Mouse (Mus musculus) forebrain, embryonic 10.5 days (tissue): ENCODE measurements around the gene Dgkg. TPM values are rescaled to one million over a fixed set of nuclear protein-coding genes. Genes with fewer than 3 reads are reported as not detected.
A peak's percentile ranks its signal among the peaks of the same experiment; 100 is the strongest.

Experiments
- DNase-seq: peaks from one replicate; pipeline ENCODE4 v3.0.0-alpha.2; 2017; ENCODE audit warnings: low spot score; ENCODE audit errors: extremely low spot score
- H3K27ac ChIP-seq: fragments of 300-500 bp; sonication (generic); 2 replicates; pipeline ENCODE4 v1.5.1; 2016; ENCODE audit warnings: mild to moderate bottlenecking
- H3K27me3 ChIP-seq: fragments of 300-500 bp; sonication (generic); 2 replicates; pipeline ENCODE4 v1.6.1; 2016; ENCODE audit warnings: mild to moderate bottlenecking; ENCODE audit not compliant: poor library complexity, severe bottlenecking
- H3K36me3 ChIP-seq: fragments of 300-500 bp; sonication (generic); replicated peaks from 2 replicates; pipeline ENCODE4 v1.6.1; 2016; ENCODE audit warnings: mild to moderate bottlenecking, moderate library complexity
- H3K4me1 ChIP-seq: fragments of 300-500 bp; sonication (generic); 2 replicates; pipeline ENCODE4 v1.6.1; 2016
- H3K4me3 ChIP-seq: fragments of 300-500 bp; sonication (generic); 2 replicates; pipeline ENCODE4 v1.5.1; 2016; ENCODE audit warnings: mild to moderate bottlenecking, moderate library complexity
- H3K9me3 ChIP-seq: fragments of 300-500 bp; sonication (generic); 2 replicates; pipeline ENCODE4 v1.6.1; 2016; ENCODE audit warnings: mild to moderate bottlenecking, moderate library complexity
- WGBS: fragments of 180-500 bp; shearing (Covaris S2); methylation state at CpG from one replicate; pipeline ENCODE4 v1.1.7; 2016; 5-methylcytosine and 5-hydroxymethylcytosine counted together
- polyA plus RNA-seq: library from polyadenylated mRNA; unstranded; fragments of >200 nt; fragmentation: Nextera tagmentation; extraction: Ambion mirVana; gene quantifications from 2 replicates; pipeline ENCODE4 v1.2.1, GENCODE M21; 2016

Gene Dgkg
- polyA plus RNA-seq, 1 experiment from 2014 or later = 0.15 TPM

DNA sequence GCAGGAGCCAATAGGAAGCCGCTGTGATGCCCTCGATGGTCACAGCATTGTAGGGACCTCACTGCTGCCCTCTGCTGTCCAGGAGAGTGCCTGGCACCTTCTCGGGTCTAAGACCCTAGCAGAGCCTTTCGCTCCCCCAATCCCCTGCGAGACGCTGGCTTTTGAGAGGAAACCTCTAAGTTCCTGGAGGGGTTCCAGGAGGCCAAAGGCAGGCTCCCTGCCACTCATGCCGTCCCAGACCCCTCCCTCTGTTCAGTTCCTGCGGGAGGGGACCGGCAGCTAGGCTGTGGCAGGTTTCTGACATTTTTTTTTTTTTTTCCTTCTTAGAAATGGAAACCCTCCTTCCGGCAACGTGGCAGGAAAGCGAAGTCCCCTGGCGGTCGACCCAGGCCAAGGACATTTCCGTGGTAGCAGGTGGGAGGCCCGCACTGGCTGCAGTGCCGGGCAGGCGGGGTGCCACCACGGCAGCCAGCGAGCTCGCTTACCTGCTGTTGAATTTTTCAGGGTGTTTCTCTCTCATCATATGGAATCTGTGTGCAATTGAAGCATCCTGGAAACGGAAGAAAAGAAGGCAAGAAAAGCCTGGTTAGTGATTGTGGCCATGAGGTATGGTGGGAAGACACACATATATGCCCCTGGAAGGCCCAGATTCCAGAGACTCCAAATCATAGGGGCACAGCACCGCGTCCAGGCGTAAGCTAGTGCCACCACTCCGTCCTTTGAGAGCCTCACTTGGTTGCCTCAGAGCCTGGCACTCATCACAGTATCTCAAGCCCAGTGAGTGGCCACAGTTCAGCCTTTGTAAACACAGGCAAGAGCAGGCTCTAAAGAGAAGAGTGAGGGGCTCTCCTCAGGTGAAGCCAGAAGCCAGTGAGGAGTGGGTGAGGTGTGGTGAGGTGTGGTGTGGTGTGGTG, 108.6 kb downstream of the Dgkg start:
- WGBS = 9% methylated on average over 26 of the region's 26 CpGs
- Histone ChIP-seq H3K4me3 (peak overlapping the region; percentile 56), H3K27ac (peak overlapping the region; percentile 85), H3K27me3 (peaks cover 64% of the 10 kb centered on the region), H3K36me3 (no peaks in the 10 kb centered on the region), H3K4me1 (peaks cover 38% of the 10 kb centered on the region), H3K9me3 (no peaks in the 10 kb centered on the region)
- DNase-seq = peak; percentile 89

DNA sequence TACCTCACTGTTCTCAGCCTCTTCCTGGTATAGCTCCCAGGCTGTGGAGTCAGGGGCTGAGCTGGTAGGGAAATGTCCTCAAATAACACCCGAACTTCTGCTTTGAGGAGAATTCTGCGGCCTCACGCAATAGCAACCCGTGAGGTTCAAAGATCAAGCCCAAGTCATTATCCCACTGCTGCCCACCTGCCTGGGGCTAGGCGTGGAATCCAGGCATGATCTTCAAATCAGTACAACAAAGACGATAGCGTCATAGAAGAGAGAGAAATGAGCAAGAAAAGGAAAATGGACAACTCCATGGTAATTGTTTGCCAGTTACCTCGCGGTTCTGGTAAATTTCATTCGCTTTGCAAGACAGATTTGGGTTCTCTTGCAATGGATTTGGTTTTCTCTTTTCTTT, 109.3 kb downstream of the Dgkg start:
- H3K36me3 ChIP-seq = no peaks in the 10 kb centered on the region
- peaks cover 58% of the 10 kb centered on the region for H3K27me3 ChIP-seq
- peak overlapping the region; percentile 85; the same call in 1 of the 2 replicates for H3K27ac ChIP-seq
- 57% methylated on average over 10 of the region's 10 CpGs for WGBS
- no peak for DNase-seq
- no peaks in the 10 kb centered on the region for H3K9me3 ChIP-seq
- peaks cover 36% of the 10 kb centered on the region for H3K4me1 ChIP-seq
- peak overlapping the region; percentile 56; the same call in 1 of the 2 replicates for H3K4me3 ChIP-seq

DNA sequence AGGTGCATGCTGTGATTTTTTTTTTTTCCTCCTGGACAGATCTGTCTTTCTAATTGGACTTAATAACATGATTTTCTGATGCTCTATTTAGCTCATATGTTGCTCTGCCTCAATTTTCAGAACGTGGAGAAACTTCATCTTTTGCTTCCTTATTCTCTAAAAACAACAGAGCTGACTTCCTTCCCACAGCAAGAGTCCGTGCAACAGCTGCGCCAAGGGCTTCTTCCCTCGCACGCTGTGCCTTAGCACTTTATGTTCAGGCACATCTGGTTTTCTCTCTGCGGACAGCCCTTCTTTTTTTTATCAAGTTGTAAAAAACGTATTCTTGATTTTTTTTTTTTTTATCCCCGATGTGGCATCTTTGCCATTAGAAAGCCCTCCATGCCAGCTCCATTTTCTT, 111.2 kb downstream of the Dgkg start:
- Histone ChIP-seq H3K9me3 (no peaks in the 10 kb centered on the region), H3K27me3 (peaks cover 43% of the 10 kb centered on the region), H3K36me3 (no peaks in the 10 kb centered on the region), H3K4me3 (no peak overlapping the region), H3K27ac (no peak overlapping the region), H3K4me1 (peaks cover 27% of the 10 kb centered on the region)
- whole genome bisulfite sequencing = 83% methylated on average over 8 of the region's 8 CpGs
- no peak for DNase-seq

DNA sequence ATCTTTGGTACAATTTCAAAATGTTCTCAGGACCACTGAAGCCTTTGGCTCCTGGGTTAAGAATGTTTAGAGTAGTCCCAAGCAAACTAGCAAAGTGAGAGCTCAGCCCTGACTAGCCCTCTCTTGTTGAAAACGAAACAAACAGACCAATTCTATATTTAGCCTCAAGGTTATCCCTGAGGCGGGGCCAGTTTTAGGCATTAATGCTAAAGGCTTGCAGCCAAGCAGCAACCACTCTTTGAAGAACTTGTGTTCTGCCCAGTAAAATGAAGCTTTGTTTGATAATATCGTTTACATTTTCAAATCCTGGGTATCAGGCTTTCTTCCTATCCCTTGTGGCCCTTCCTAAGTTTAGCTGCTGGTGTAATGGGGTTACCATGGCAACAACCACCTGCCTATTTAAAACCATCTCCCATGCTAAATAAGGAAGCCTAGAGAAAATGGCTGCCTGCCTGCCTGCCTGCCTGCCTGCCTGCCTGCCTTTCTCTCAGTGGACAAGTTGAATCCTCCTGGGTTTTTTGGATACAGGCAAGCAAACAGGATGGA, 111.9 kb downstream of the Dgkg start:
- DNase-seq = peak; percentile 24
- Histone ChIP-seq H3K4me3 (no peak overlapping the region), H3K27me3 (peaks cover 37% of the 10 kb centered on the region), H3K9me3 (no peaks in the 10 kb centered on the region), H3K27ac (peak overlapping the region; percentile 58; the same call in 1 of the 2 replicates), H3K36me3 (no peaks in the 10 kb centered on the region), H3K4me1 (peaks cover 25% of the 10 kb centered on the region)
- WGBS = 46% methylated on average over 3 of the region's 3 CpGs

DNA sequence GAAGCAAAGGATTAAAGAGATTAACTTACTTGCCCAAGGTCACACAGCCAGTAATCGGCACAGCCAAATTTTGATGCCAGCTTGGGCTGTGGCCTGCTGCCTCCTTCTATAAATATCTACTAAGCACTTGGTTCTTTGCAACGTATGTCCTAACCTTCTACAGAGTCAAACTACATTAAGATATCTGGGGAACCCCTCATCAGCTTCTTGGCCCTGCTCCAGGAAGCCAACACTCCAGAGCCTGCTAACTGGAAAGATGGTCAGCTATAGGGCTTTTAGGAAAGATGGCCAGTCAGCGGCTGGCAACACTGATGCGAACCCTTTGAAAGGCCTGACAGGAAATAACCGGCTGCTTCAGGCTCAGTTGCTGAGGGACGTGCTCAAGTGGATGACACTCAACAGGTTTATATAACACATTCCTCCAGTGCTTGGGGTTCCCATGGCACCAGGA, 114.3 kb downstream of the Dgkg start:
- Histone ChIP-seq H3K9me3 (no peaks in the 10 kb centered on the region), H3K4me1 (peaks cover 13% of the 10 kb centered on the region), H3K4me3 (no peak overlapping the region), H3K36me3 (no peaks in the 10 kb centered on the region), H3K27me3 (peaks cover 21% of the 10 kb centered on the region), H3K27ac (no peak overlapping the region)
- DNase-seq = no peak
- 87% methylated on average over 6 of the region's 6 CpGs for WGBS

DNA sequence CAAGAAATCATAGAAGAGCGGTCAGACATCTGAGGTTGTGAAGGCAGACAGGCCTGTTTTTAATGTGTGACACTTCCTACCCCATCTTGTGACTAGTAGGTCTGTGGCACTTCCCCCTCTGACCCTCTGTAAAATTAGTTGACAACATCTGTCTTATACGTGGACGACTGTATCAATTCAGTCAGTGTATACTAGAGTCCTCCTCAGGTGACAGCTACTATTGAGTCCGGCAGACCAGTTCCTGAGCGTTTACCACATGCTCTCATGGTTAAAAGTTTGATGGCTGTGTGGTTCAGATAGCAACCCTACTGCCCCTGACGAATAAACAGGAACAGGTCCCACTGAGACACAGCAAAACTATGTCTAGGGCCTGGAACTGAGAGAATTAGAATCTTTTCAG, 117.7 kb downstream of the Dgkg start:
- Histone ChIP-seq H3K4me3 (no peak overlapping the region), H3K27me3 (peaks cover 4% of the 10 kb centered on the region; the same call in 1 of the 2 replicates), H3K9me3 (no peaks in the 10 kb centered on the region), H3K27ac (no peak overlapping the region), H3K4me1 (no peaks in the 10 kb centered on the region), H3K36me3 (no peaks in the 10 kb centered on the region)
- no peak for DNase-seq
- 77% methylated on average over 6 of the region's 6 CpGs for WGBS

DNA sequence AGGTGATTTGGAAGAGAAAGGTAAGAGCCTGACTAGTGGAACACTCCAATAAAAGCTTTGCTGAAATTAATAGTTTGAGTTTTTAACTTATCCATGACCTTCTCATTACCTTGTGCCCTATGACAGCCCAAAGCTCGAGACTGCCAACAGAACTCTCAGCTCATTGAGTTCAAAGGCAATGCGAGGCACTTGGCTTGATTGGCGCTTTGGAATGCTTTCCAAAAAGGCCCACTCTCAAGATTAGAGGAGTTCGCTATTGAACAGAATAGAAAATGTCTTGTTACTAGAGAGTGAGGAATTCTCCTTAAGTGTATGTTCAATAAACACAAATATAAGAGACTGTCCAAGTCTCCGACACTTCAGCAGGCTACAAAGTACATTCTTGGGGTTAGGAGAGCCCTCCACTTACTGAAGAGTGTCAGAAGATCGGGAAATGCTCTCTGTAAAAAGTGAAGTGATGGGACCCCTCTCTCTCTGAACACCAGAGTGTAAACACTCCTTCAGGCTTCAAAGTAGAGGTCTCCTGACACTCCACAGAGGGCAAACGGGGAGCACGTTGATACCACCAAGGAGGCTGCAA, 120.3 kb downstream of the Dgkg start:
- Histone ChIP-seq H3K36me3 (no peaks in the 10 kb centered on the region), H3K4me3 (no peak overlapping the region), H3K27ac (no peak overlapping the region), H3K9me3 (no peaks in the 10 kb centered on the region), H3K4me1 (no peaks in the 10 kb centered on the region), H3K27me3 (peaks cover 3% of the 10 kb centered on the region; the same call in 1 of the 2 replicates)
- WGBS = 86% methylated on average over 8 of the region's 8 CpGs
- no peak for DNase-seq

DNA sequence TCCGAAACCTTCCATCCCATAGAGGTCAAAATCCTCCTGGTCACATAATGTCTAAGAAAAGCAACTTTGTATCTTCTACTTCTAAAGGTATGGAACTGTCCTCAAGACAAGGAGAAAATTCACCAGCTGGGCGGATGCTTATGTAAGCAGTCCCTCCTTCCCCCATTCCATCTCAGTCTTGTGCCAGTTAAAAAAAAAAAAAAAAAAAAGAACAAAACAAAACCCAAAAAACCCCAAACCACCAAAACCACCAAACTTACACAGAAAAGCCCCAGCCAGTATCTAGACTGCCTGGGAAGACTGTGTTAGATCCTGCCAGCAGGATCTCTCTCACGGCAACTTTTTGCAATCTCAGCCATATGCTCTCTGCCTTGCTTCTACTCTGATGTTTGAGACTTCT, 123.9 kb downstream of the Dgkg start:
- Histone ChIP-seq H3K27me3 (no peaks in the 10 kb centered on the region; the same call in 1 of the 2 replicates), H3K4me1 (no peaks in the 10 kb centered on the region), H3K4me3 (no peak overlapping the region), H3K27ac (no peak overlapping the region), H3K36me3 (no peaks in the 10 kb centered on the region), H3K9me3 (no peaks in the 10 kb centered on the region)
- 88% methylated on average over 3 of the region's 3 CpGs for WGBS
- DNase-seq = no peak

DNA sequence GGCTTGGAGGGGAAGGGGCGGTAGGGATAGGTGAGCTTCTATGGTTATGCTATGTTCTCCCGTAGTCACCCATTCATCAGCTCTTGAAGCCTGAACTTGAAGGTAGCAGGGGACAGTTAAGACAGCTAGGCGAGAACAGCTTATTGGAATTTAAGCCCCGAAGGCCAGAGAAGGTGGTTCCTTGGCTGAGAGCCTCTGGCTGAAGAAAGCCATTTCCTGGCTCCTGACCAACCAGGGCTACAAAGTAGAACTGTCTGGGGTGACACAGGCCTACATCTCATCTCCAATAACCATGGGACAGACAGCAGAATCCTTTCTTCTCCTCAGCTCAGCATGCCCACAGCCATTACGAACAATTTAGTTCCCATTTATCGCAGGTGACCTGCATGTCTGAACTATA, 125.2 kb downstream of the Dgkg start:
- Histone ChIP-seq H3K4me3 (no peak overlapping the region), H3K4me1 (peaks cover 8% of the 10 kb centered on the region), H3K9me3 (no peaks in the 10 kb centered on the region), H3K27ac (no peak overlapping the region), H3K36me3 (no peaks in the 10 kb centered on the region), H3K27me3 (no peaks in the 10 kb centered on the region; the same call in 1 of the 2 replicates)
- 94% methylated on average over 6 of the region's 6 CpGs for WGBS
- no peak for DNase-seq

DNA sequence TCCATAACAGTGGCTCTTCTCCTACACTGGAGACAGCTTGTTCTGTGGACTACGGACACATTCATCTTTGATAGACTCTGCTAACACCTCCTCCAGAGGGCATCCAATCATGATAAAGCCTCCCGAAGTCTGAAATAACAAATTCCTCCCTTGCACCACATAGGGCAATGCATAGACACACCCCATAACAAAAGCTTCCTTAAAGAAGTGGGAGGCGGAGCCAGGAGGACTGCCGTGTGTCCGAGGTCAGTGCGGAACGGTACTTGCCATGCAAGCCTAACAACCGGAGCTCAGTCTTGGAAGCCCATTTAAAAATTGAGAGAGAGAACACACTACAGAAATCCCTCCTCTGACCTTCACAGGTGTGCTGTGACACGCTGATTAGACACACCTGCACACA, 126.0 kb downstream of the Dgkg start:
- no peaks in the 10 kb centered on the region for H3K9me3 ChIP-seq
- peaks cover 8% of the 10 kb centered on the region for H3K4me1 ChIP-seq
- H3K4me3 ChIP-seq = no peak overlapping the region
- H3K27me3 ChIP-seq = no peaks in the 10 kb centered on the region; the same call in 1 of the 2 replicates
- 85% methylated on average over 9 of the region's 9 CpGs for WGBS
- no peak overlapping the region for H3K27ac ChIP-seq
- H3K36me3 ChIP-seq = no peaks in the 10 kb centered on the region
- no peak for DNase-seq

DNA sequence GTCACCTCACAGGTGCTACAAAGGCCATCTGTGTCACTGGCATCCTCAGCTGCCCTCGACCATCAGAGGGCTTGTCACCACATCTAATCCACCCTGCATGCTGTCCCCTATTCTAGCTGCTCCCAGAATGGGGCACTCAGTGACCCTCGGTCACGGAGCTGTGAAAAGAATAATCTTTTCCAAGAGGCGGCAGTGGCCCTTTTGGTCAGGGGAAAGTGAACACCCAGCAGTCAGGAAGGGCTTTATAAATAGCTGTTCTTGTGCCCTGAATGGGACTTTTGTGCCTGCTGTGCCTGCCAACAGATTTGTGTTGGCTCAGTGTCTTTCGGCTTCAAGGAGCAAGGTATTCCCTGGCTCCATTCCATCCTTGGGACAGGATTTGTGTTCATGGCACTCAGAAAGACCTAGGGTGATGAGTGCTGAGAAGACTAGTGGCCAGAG, 129.5 kb downstream of the Dgkg start:
- Histone ChIP-seq H3K27ac (no peak overlapping the region), H3K4me3 (no peak overlapping the region), H3K4me1 (peaks cover 8% of the 10 kb centered on the region), H3K9me3 (no peaks in the 10 kb centered on the region), H3K27me3 (no peaks in the 10 kb centered on the region), H3K36me3 (no peaks in the 10 kb centered on the region)
- 34% methylated on average over 5 of the region's 5 CpGs for WGBS
- no peak for DNase-seq

DNA sequence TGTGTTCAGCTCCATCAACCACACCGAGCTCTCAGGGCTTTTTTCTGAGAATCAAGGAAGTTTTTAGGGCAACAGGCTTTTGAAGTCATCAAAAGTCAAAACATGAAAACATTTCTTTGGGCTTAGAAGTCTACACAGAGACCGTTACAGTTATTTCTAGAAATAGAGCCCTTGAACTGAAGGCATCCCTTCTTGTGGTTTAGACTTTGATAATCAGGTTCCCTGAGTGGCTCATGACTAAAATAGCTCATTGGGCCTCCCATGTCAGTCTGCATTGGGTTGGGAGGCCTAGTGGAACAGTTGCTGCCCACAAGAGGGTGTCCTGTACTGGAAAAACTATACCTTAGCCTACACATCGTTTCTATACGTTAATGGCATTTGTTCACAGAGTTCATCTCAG, 130.6 kb downstream of the Dgkg start:
- Histone ChIP-seq H3K27ac (no peak overlapping the region), H3K4me3 (no peak overlapping the region), H3K4me1 (peaks cover 8% of the 10 kb centered on the region), H3K27me3 (no peaks in the 10 kb centered on the region), H3K9me3 (no peaks in the 10 kb centered on the region), H3K36me3 (no peaks in the 10 kb centered on the region)
- 92% methylated on average over 4 of the region's 4 CpGs for WGBS
- DNase-seq = no peak
